Mouse (Mus musculus): ENCODE measurements around the gene Ano4. TPM values are rescaled to one million over a fixed set of nuclear protein-coding genes. Genes with fewer than 3 reads are reported as not detected.

The Ano4 gene
- polyA plus RNA-seq (2012; ENCODE audit: low replicate concordance) = not detected in 2 replicates

DNA sequence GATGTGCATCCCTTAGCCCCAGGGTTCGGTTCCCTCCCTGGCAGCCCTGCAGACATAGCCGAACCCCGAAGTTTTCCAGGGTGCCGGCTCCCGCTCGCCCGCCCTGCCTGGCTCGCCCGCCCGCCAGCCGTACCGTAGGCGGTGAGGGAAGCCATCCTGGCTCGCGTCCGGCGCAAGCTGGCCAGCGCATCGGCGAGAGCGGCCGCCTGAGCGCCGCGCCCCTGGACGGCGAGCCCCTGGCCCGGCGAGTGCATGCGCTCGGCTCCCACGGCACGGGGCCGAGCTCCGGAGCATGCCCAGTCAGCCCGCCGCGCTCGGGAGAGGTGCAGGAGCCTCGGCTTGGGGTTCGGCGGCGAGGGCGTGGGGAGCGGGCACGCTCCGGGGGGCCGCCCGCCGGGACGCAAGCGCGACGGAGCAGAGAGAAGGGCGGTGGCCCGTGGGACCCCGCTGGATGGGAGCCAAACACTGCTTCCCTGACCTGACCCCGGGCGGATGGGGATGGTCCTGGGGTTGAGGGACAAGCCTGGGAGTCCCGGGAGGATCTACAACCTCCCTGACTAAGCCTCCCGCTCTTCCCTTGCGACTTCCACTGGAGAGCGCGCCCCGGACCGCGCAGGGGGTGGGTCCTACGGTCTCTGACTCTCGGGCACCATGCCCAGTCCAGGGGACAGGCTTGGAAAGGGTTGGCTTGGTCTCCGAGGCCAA is at the start of gene Ano4:
Ano4 (minus strand) TSS at position 272 of the 705 bp plus-strand sequence.

Other genes with a start within 250 kb of the Ano4 start
- gene Gas2l3, start 99.2 kb upstream of the Ano4 start, polyA plus RNA-seq (2012; ENCODE audit: low replicate concordance) = 0.34 and 0.38 TPM in 2 replicates
- gene Nr1h4, start 188.8 kb upstream of the Ano4 start, polyA plus RNA-seq (2012; ENCODE audit: low replicate concordance) = 0.09 and 0.13 TPM in 2 replicates

All from hematopoietic multipotent progenitor cell, adult 10-12 weeks (in vitro differentiated cells).